8 mouse cellular contexts compared by ENCODE assay signal in the genomic region with DNA sequence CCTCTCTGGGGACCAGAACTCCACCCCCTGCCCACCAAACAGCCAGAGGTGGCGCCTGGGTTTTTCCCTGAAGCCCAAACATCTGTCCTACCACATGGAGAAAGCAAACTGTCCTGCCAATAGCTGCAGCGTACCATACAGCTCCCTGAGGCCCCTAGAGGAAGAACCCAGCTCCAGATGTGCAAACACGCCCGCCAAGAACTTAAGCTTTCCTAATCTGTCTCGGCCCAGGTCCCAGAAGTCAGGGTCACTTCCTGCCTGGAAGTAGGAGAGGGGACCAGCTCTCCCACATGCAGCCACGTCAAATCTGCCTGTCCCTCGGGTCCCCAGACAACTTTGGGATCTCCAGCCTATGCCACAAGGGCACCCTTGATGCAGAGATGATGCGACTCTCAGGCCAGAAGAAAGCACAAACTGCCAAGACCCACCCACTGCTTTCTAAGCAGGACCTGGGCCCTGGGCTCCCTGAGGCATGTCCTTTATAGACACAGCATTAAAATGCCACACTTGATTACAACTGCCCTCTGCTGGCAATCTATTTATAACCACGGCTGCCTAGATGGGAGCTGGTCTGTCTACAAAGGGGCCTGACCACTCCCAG. TPM values are rescaled to one million over a fixed set of nuclear protein-coding genes. Genes with fewer than 3 reads are reported as not detected.
DNase-seq lines count a peak whose midpoint lies in the region; ATAC-seq and TF ChIP-seq lines count a peak whose summit lies in the region.

No protein-coding gene starts in this region.

- no peak overlapping the region for H3K9ac ChIP-seq in kidney, embryonic 15.5 days

- ATAC-seq in kidney, embryonic 15.5 days (replicated peaks; ENCODE audit: low FRiP score), result 0 out of 2 replicates have a peak, but pooled peaks have one; percentile 9
- peak; percentile 43; the same call in 1 of the 2 replicates for ATAC-seq in megakaryocyte progenitor cell, adult 5-6 weeks (replicated peaks; ENCODE audit: poor library complexity)

- DNase-seq in adrenal gland, adult 2 months, result peak; percentile 42
- no peak for DNase-seq in adrenal gland, adult 8-10 months
- no peak for DNase-seq in heart, embryonic 10.5 days (ENCODE audit: low spot score)
- DNase-seq in frontal cortex, adult 2 months (ENCODE audit: extremely low spot score in 1 of 2, low spot score in 1 of 2), result no peak
- no peak for DNase-seq in layer of hippocampus, postnatal 36 days

- 24% methylated on average over 9 of the region's 9 CpGs for WGBS in heart, embryonic 10.5 days
- 23% methylated on average over 9 of the region's 9 CpGs for WGBS in kidney, embryonic 15.5 days

- H3K27ac ChIP-seq in bone marrow macrophage, adult 2 months (ENCODE audit: insufficient read depth, low read depth, low read length), result no peak overlapping the region
- peak overlapping the region; percentile 88 for H3K27ac ChIP-seq in heart, embryonic 10.5 days
- H3K27ac ChIP-seq in kidney, embryonic 15.5 days, result peak overlapping the region; percentile 90

- TF ChIP-seq CTCF in bone marrow macrophage, adult 2 months (IDR thresholded peaks at IDR 0.05; ENCODE audit: low read depth, low read length), result peak; percentile 28; the same call in 1 of the 2 replicates

- H3K4me3 ChIP-seq in bone marrow macrophage, adult 2 months (ENCODE audit: insufficient read depth, low read length), result no peak overlapping the region
- H3K4me3 ChIP-seq in heart, embryonic 10.5 days, result 0 out of 2 replicates have a peak overlapping the region, but pooled peaks have one; percentile 8
- no peak overlapping the region for H3K4me3 ChIP-seq in kidney, embryonic 15.5 days (replicated peaks)

- H3K4me2 ChIP-seq in kidney, embryonic 15.5 days, result no peak overlapping the region

- no peak for TF ChIP-seq POLR2A in bone marrow macrophage, adult 2 months (IDR thresholded peaks at IDR 0.05; ENCODE audit: borderline replicate concordance, low read depth, low read length)

- no peaks in the 10 kb centered on the region for H3K4me1 ChIP-seq in bone marrow macrophage, adult 2 months (ENCODE audit: control insufficient read depth, insufficient read depth, low read length)
- H3K4me1 ChIP-seq in heart, embryonic 10.5 days, result peaks cover 70% of the 10 kb centered on the region
- peaks cover 56% of the 10 kb centered on the region for H3K4me1 ChIP-seq in kidney, embryonic 15.5 days

- H3K9me3 ChIP-seq in heart, embryonic 10.5 days, result no peaks in the 10 kb centered on the region
- H3K9me3 ChIP-seq in kidney, embryonic 15.5 days (replicated peaks), result no peaks in the 10 kb centered on the region

- peaks cover 65% of the 10 kb centered on the region for H3K27me3 ChIP-seq in heart, embryonic 10.5 days (ENCODE audit: insufficient read depth, poor library complexity, severe bottlenecking)
- H3K27me3 ChIP-seq in kidney, embryonic 15.5 days, result peaks cover 16% of the 10 kb centered on the region

- H3K36me3 ChIP-seq in heart, embryonic 10.5 days, result 0 out of 2 replicates have a peak, but pooled peaks cover 2% of the 10 kb centered on the region
- H3K36me3 ChIP-seq in kidney, embryonic 15.5 days, result no peaks in the 10 kb centered on the region

RNA-seq across cellular contexts. Expression of a gene that starts 1.5 kb away (rescaled TPM):
- total RNA-seq in adrenal gland, adult 2 months (2021), result 1 to 10 TPM; 3.5 to 8.3 TPM
- polyA plus RNA-seq in adrenal gland, adult 2 months (2012; rRNA removed), result 16.6 and 22.4 TPM in 2 replicates
- 1 to 10 TPM; 4.8 to 7.0 (median 5.4) TPM for total RNA-seq in adrenal gland, adult 8-10 months (2022)
- polyA plus RNA-seq in bone marrow macrophage, adult 2 months (2012; ENCODE audit: insufficient read depth, insufficient read length, missing spikeins), result 0.47 TPM in 1 of 2 replicates, not detected in the other
- polyA plus RNA-seq in heart, embryonic 10.5 days (2016; fragmentation: Nextera tagmentation; extraction: Ambion mirVana), result 5.5 and 6.3 TPM in 2 replicates
- polyA plus RNA-seq in kidney, embryonic 15.5 days (2015; fragmentation: Nextera tagmentation; extraction: Ambion mirVana), result 6.2 and 7.8 TPM in 2 replicates
- 0.12 and 0.76 TPM in 2 replicates for total RNA-seq in megakaryocyte progenitor cell, adult 5-6 weeks (2015)
- not detected in 2 replicates for total RNA-seq in megakaryocyte progenitor cell, adult 5-6 weeks (2017)
- 35.4 and 43.3 TPM in 2 replicates for polyA plus RNA-seq in frontal cortex, adult 2 months (2012; rRNA removed)
- 1 to 10 TPM; 5.3 to 6.1 TPM for total RNA-seq in layer of hippocampus, postnatal 36 days (2021)

RNA-seq across cellular contexts. Expression of a gene that starts 18.9 kb away (rescaled TPM):
- not detected for total RNA-seq in adrenal gland, adult 2 months (2021)
- polyA plus RNA-seq in adrenal gland, adult 2 months (2012; rRNA removed), result 0.30 TPM in 1 of 2 replicates, not detected in the other
- total RNA-seq in adrenal gland, adult 8-10 months (2022), result not detected
- polyA plus RNA-seq in bone marrow macrophage, adult 2 months (2012; ENCODE audit: insufficient read depth, insufficient read length, missing spikeins), result not detected in 2 replicates
- not detected in 2 replicates for polyA plus RNA-seq in heart, embryonic 10.5 days (2016; fragmentation: Nextera tagmentation; extraction: Ambion mirVana)
- polyA plus RNA-seq in kidney, embryonic 15.5 days (2015; fragmentation: Nextera tagmentation; extraction: Ambion mirVana), result not detected in 2 replicates
- total RNA-seq in megakaryocyte progenitor cell, adult 5-6 weeks (2015), result not detected in 2 replicates
- not detected in 2 replicates for total RNA-seq in megakaryocyte progenitor cell, adult 5-6 weeks (2017)
- 0.38 and 0.71 TPM in 2 replicates for polyA plus RNA-seq in frontal cortex, adult 2 months (2012; rRNA removed)
- total RNA-seq in layer of hippocampus, postnatal 36 days (2021), result not detected

RNA-seq across cellular contexts. Expression of a gene that starts 24.5 kb away (rescaled TPM):
- total RNA-seq in adrenal gland, adult 2 months (2021), result 10 to 100 TPM; 34.6 to 49.1 TPM
- polyA plus RNA-seq in adrenal gland, adult 2 months (2012; rRNA removed), result 39.5 and 48.3 TPM in 2 replicates
- total RNA-seq in adrenal gland, adult 8-10 months (2022), result 10 to 100 TPM; 54.1 to 66.7 (median 59.6) TPM
- polyA plus RNA-seq in bone marrow macrophage, adult 2 months (2012; ENCODE audit: insufficient read depth, insufficient read length, missing spikeins), result 14.0 and 19.7 TPM in 2 replicates
- polyA plus RNA-seq in heart, embryonic 10.5 days (2016; fragmentation: Nextera tagmentation; extraction: Ambion mirVana), result 23.1 and 27.4 TPM in 2 replicates
- polyA plus RNA-seq in kidney, embryonic 15.5 days (2015; fragmentation: Nextera tagmentation; extraction: Ambion mirVana), result 22.3 and 28.7 TPM in 2 replicates
- total RNA-seq in megakaryocyte progenitor cell, adult 5-6 weeks (2015), result 7.9 and 12.1 TPM in 2 replicates
- 11.5 and 14.8 TPM in 2 replicates for total RNA-seq in megakaryocyte progenitor cell, adult 5-6 weeks (2017)
- polyA plus RNA-seq in frontal cortex, adult 2 months (2012; rRNA removed), result 32.7 and 34.2 TPM in 2 replicates
- 10 to 100 TPM; 43.9 to 44.7 TPM for total RNA-seq in layer of hippocampus, postnatal 36 days (2021)

RNA-seq across cellular contexts. Expression of a gene that starts 46.2 kb away (rescaled TPM):
- 1 to 10 TPM in 1 of 2 experiments, under 1 TPM in 1; 0.84 to 1.1 TPM for total RNA-seq in adrenal gland, adult 2 months (2021)
- polyA plus RNA-seq in adrenal gland, adult 2 months (2012; rRNA removed), result 0.26 and 0.67 TPM in 2 replicates
- total RNA-seq in adrenal gland, adult 8-10 months (2022), result 1 to 10 TPM in 2 of 4 experiments, under 1 TPM in 2; 0.23 to 2.2 (median 1.0) TPM
- polyA plus RNA-seq in bone marrow macrophage, adult 2 months (2012; ENCODE audit: insufficient read depth, insufficient read length, missing spikeins), result not detected in 2 replicates
- polyA plus RNA-seq in heart, embryonic 10.5 days (2016; fragmentation: Nextera tagmentation; extraction: Ambion mirVana), result 19.1 and 39.9 TPM in 2 replicates
- polyA plus RNA-seq in kidney, embryonic 15.5 days (2015; fragmentation: Nextera tagmentation; extraction: Ambion mirVana), result 1.5 and 2.1 TPM in 2 replicates
- 0.12 TPM in 1 of 2 replicates, not detected in the other for total RNA-seq in megakaryocyte progenitor cell, adult 5-6 weeks (2015)
- total RNA-seq in megakaryocyte progenitor cell, adult 5-6 weeks (2017), result not detected in 2 replicates
- 20.9 and 23.3 TPM in 2 replicates for polyA plus RNA-seq in frontal cortex, adult 2 months (2012; rRNA removed)
- 1 to 10 TPM; 4.7 to 6.1 TPM for total RNA-seq in layer of hippocampus, postnatal 36 days (2021)

RNA-seq across cellular contexts. Expression of a gene that starts 53.0 kb away (rescaled TPM):
- total RNA-seq in adrenal gland, adult 2 months (2021), result 100 to 1,000 TPM; 401 to 498 TPM
- 12.3 and 12.5 TPM in 2 replicates for polyA plus RNA-seq in adrenal gland, adult 2 months (2012; rRNA removed)
- 100 to 1,000 TPM; 415 to 500 (median 453) TPM for total RNA-seq in adrenal gland, adult 8-10 months (2022)
- 958 and 1,114 TPM in 2 replicates for polyA plus RNA-seq in bone marrow macrophage, adult 2 months (2012; ENCODE audit: insufficient read depth, insufficient read length, missing spikeins)
- 261 and 301 TPM in 2 replicates for polyA plus RNA-seq in heart, embryonic 10.5 days (2016; fragmentation: Nextera tagmentation; extraction: Ambion mirVana)
- 387 and 455 TPM in 2 replicates for polyA plus RNA-seq in kidney, embryonic 15.5 days (2015; fragmentation: Nextera tagmentation; extraction: Ambion mirVana)
- total RNA-seq in megakaryocyte progenitor cell, adult 5-6 weeks (2015), result 1,636 and 1,708 TPM in 2 replicates
- total RNA-seq in megakaryocyte progenitor cell, adult 5-6 weeks (2017), result 3,182 and 3,570 TPM in 2 replicates
- 192 and 232 TPM in 2 replicates for polyA plus RNA-seq in frontal cortex, adult 2 months (2012; rRNA removed)
- total RNA-seq in layer of hippocampus, postnatal 36 days (2021), result 100 to 1,000 TPM; 203 TPM
